Mouse (Mus musculus) neural tube, embryonic 14.5 days (tissue): ENCODE results near the gene Ltb4r1. TPM values are rescaled to one million over a fixed set of nuclear protein-coding genes. Genes with fewer than 3 reads are reported as not detected.

Source experiments
- ATAC-seq: fragments of 200-750 bp; cut with Nextera tagmentation; 2 replicates; pipeline ENCODE4 v1.8.0; 2017; ENCODE audit warnings: low read depth, mild to moderate bottlenecking, moderate TSS enrichment, moderate library complexity
- H3K27ac ChIP-seq: fragments of 300-500 bp; sonication (generic); 2 replicates; pipeline ENCODE4 v1.5.1; 2014; ENCODE audit warnings: low read depth, mild to moderate bottlenecking, control low read depth, low read length, moderate library complexity, mixed read lengths
- H3K27me3 ChIP-seq: fragments of 300-500 bp; sonication (generic); 2 replicates; pipeline ENCODE4 v1.6.1; 2014; ENCODE audit warnings: low read length; ENCODE audit not compliant: control insufficient read depth, insufficient read depth
- H3K36me3 ChIP-seq: fragments of 300-500 bp; sonication (generic); 2 replicates; pipeline ENCODE4 v1.6.1; 2014; ENCODE audit warnings: low read length, mixed read lengths; ENCODE audit not compliant: control insufficient read depth, insufficient read depth
- H3K4me1 ChIP-seq: fragments of 300-500 bp; sonication (generic); 2 replicates; pipeline ENCODE4 v1.6.1; 2014; ENCODE audit warnings: low read length; ENCODE audit not compliant: control insufficient read depth, insufficient read depth
- H3K4me2 ChIP-seq: fragments of 300-500 bp; sonication (generic); 2 replicates; pipeline ENCODE4 v1.6.1; 2014; ENCODE audit warnings: mild to moderate bottlenecking, low read depth, low read length, control low read depth
- H3K4me3 ChIP-seq: fragments of 300-500 bp; sonication (generic); 2 replicates; pipeline ENCODE4 v1.5.1; 2014; ENCODE audit warnings: low read depth, low read length, control low read depth, mixed read lengths
- H3K9ac ChIP-seq: fragments of 300-500 bp; sonication (generic); replicated peaks from 2 replicates; pipeline ENCODE4 v1.6.1; 2014; ENCODE audit warnings: low read depth, mild to moderate bottlenecking, control low read depth, low read length, mixed read lengths
- H3K9me3 ChIP-seq: fragments of 300-500 bp; sonication (generic); 2 replicates; pipeline ENCODE4 v1.6.1; 2016; ENCODE audit warnings: low read length; ENCODE audit not compliant: control insufficient read depth
- WGBS: fragments of 180-500 bp; shearing (Covaris S2); extraction: QIAGEN DNeasy Blood & Tissue Kit; methylation state at CpG from one replicate; pipeline ENCODE4 v1.1.7; 2014; 5-methylcytosine and 5-hydroxymethylcytosine counted together
- polyA plus RNA-seq: library from polyadenylated mRNA; unstranded; fragments of >200 nt; fragmentation: Nextera tagmentation; extraction: Ambion mirVana; gene quantifications from 2 replicates; pipeline ENCODE4 v1.2.1, GENCODE M21; 2014

Ltb4r1 gene
- polyA plus RNA-seq, 1 experiment from 2014 or later = 0.24 TPM

GRCm38 (mm10) chr14:55761163-55761562 lies 4.6 kb upstream of the Ltb4r1 start, which contains the start of gene Ltb4r2:
TSS of gene Ltb4r2 (plus strand) at chr14:55761428.
- Histone ChIP-seq H3K27ac (peak within 1 kb of the TSS; percentile 52), H3K27me3 (peaks cover 19% of the 10 kb centered on the region), H3K36me3 (peaks cover 1% of the 10 kb centered on the region; the same call in 1 of the 2 replicates), H3K4me1 (peaks cover 7% of the 10 kb centered on the region; the same call in 1 of the 2 replicates), H3K9ac (peak within 1 kb of the TSS; percentile 68), H3K4me3 (peak within 1 kb of the TSS; percentile 45), H3K4me2 (peak within 1 kb of the TSS; percentile 83), H3K9me3 (no peaks in the 10 kb centered on the region)
- 82% methylated on average over 6 of the region's 6 CpGs for WGBS
- no peak for ATAC-seq

- Histone ChIP-seq H3K36me3 (no peaks in the 10 kb centered on the region), H3K4me2 (peak overlapping the region; percentile 83), H3K27ac (peak overlapping the region; percentile 52), H3K9ac (peak overlapping the region; percentile 68), H3K4me3 (peak overlapping the region; percentile 45), H3K4me1 (peaks cover 7% of the 10 kb centered on the region; the same call in 1 of the 2 replicates), H3K9me3 (no peaks in the 10 kb centered on the region), H3K27me3 (peaks cover 25% of the 10 kb centered on the region)
- under 1% methylated on average over 77 of the region's 77 CpGs for WGBS
- peak; percentile 81 for ATAC-seq
These were observed 3.6 kb upstream of the Ltb4r1 start for GRCm38 (mm10) chr14:55762001-55762821.

DNA sequence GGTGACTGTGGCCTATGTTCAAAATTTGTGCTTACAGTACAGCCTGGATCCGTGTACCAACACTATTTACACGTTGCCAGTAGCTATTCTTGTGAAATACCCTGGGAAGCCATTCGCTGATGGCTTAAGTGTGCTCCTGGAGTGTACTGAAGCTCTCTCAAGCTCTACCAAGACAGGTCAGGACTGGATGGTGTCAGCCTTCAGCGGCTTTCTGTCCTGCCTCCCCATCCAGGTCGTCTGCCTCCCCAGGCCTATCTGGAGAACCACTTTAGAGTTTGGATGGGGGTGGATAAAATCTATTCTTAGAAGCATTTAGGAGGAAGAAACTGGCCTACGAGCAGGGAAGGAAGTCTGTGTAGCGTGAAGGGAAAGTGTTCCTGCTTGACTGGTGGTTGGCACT lies 2.6 kb upstream of the Ltb4r1 start:
- 67% methylated on average over 7 of the region's 7 CpGs for WGBS
- H3K27me3 ChIP-seq = peaks cover 28% of the 10 kb centered on the region
- H3K4me1 ChIP-seq = peaks cover 9% of the 10 kb centered on the region; the same call in 1 of the 2 replicates
- no peak overlapping the region for H3K4me2 ChIP-seq
- H3K4me3 ChIP-seq = no peak overlapping the region
- no peaks in the 10 kb centered on the region for H3K36me3 ChIP-seq
- H3K9me3 ChIP-seq = no peaks in the 10 kb centered on the region
- no peak overlapping the region; the same call in 1 of the 2 replicates for H3K27ac ChIP-seq
- no peak overlapping the region for H3K9ac ChIP-seq
- no peak for ATAC-seq

DNA sequence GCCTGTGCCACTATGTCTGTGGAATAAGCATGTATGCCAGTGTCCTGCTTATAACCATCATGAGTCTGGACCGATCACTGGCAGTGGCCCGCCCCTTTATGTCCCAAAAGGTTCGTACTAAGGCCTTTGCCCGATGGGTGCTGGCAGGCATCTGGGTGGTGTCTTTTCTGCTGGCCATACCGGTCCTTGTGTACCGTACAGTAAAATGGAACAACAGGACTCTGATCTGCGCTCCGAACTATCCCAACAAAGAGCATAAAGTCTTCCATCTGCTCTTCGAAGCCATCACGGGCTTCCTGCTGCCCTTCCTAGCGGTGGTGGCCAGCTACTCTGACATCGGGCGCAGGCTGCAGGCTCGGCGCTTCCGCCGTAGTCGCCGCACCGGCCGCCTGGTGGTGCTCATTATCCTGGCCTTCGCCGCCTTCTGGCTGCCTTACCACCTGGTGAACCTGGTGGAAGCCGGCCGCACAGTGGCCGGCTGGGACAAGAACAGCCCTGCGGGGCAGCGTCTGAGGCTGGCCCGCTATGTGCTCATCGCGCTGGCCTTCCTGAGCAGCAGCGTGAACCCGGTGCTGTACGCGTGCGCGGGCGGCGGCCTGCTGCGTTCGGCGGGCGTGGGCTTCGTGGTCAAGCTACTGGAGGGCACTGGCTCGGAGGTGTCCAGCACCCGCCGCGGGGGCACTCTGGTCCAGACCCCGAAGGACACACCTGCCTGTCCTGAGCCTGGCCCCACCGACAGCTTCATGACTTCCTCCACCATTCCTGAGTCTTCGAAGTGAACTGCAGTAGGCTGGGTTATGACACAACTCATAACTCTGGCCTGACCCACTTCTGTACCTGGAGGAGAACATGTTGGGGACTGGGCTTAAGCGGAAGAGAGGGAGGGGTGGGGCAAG lies 2.0 kb downstream of the Ltb4r1 start:
- no peaks in the 10 kb centered on the region for H3K9me3 ChIP-seq
- H3K4me3 ChIP-seq = peak overlapping the region; percentile 35
- H3K27ac ChIP-seq = no peak overlapping the region; the same call in 1 of the 2 replicates
- 0 out of 2 replicates have a peak, but pooled peaks cover 2% of the 10 kb centered on the region for H3K4me1 ChIP-seq
- ATAC-seq = peak; percentile 73
- WGBS = 11% methylated on average over 50 of the region's 52 CpGs
- peaks cover 23% of the 10 kb centered on the region for H3K27me3 ChIP-seq
- H3K36me3 ChIP-seq = no peaks in the 10 kb centered on the region
- H3K9ac ChIP-seq = peak overlapping the region; percentile 50
- peak overlapping the region; percentile 68 for H3K4me2 ChIP-seq

- Histone ChIP-seq H3K36me3 (no peaks in the 10 kb centered on the region), H3K9ac (no peak overlapping the region), H3K27me3 (peaks cover 20% of the 10 kb centered on the region), H3K4me3 (no peak overlapping the region), H3K27ac (no peak overlapping the region), H3K4me2 (no peak overlapping the region), H3K9me3 (no peaks in the 10 kb centered on the region), H3K4me1 (0 out of 2 replicates have a peak, but pooled peaks cover 2% of the 10 kb centered on the region)
- 87% methylated on average over 6 of the region's 6 CpGs for WGBS
- no peak for ATAC-seq
These were observed 2.8 kb downstream of the Ltb4r1 start for GRCm38 (mm10) chr14:55768555-55768954.

DNA sequence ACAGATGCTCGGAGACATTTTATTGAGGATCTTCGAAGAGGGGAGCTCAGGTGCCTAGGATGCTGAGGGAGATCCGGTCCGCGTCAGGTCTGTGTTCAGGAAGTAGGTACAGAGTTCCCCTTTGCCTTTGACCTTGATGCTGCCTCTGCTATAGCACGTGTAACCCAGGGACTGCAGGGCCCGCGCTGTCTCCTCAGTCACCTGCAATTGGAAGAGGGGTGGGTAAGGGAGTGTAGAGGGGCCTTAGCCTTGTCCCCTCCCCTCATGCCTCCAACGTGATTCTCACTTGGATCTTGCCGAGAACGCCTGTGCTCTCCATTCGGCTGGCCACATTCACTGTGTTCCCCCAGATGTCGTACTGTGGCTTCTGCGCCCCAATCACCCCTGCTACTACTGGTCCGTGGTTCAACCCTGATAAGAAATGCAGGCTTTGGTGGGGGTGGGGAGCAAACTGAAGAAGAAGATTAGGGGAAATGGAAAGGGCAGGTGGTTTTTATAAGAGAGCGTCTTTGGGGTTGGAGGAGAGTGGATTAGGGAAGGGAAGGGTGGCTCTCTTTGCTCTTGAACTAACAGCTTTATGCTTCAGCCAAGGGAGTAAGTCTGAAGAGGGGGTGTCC lies 3.4 kb downstream of the Ltb4r1 start:
- no peak overlapping the region for H3K27ac ChIP-seq
- no peaks in the 10 kb centered on the region for H3K9me3 ChIP-seq
- WGBS = 76% methylated on average over 16 of the region's 16 CpGs
- peaks cover 19% of the 10 kb centered on the region for H3K27me3 ChIP-seq
- ATAC-seq = no peak
- no peak overlapping the region for H3K9ac ChIP-seq
- H3K4me2 ChIP-seq = no peak overlapping the region
- H3K4me1 ChIP-seq = 0 out of 2 replicates have a peak, but pooled peaks cover 2% of the 10 kb centered on the region
- H3K4me3 ChIP-seq = no peak overlapping the region
- no peaks in the 10 kb centered on the region for H3K36me3 ChIP-seq

- H3K27me3 ChIP-seq = peaks cover under 1% of the 10 kb centered on the region; the same call in 1 of the 2 replicates
- no peaks in the 10 kb centered on the region for H3K36me3 ChIP-seq
- WGBS = 82% methylated on average over 7 of the region's 7 CpGs
- no peak overlapping the region for H3K4me2 ChIP-seq
- no peak overlapping the region for H3K27ac ChIP-seq
- H3K9ac ChIP-seq = no peak overlapping the region
- no peak overlapping the region for H3K4me3 ChIP-seq
- no peaks in the 10 kb centered on the region for H3K9me3 ChIP-seq
- no peak for ATAC-seq
- no peaks in the 10 kb centered on the region for H3K4me1 ChIP-seq
These were observed 10.9 kb downstream of the Ltb4r1 start for GRCm38 (mm10) chr14:55776711-55777110.

- Histone ChIP-seq H3K9me3 (no peaks in the 10 kb centered on the region), H3K27me3 (peaks cover 3% of the 10 kb centered on the region; the same call in 1 of the 2 replicates), H3K27ac (no peak overlapping the region), H3K4me3 (no peak overlapping the region), H3K4me2 (no peak overlapping the region), H3K36me3 (no peaks in the 10 kb centered on the region), H3K4me1 (no peaks in the 10 kb centered on the region), H3K9ac (no peak overlapping the region)
- no peak for ATAC-seq
- WGBS = 55% methylated on average over 3 of the region's 3 CpGs
These were observed 11.4 kb downstream of the Ltb4r1 start for GRCm38 (mm10) chr14:55777176-55777575.
